Mouse (Mus musculus) telencephalon, adult 2 months (tissue): Measurements from ENCODE around the gene Odaph.
A peak's percentile ranks its signal among the peaks of the same experiment; 100 is the strongest.
"Not testable (repeated sequence)": the region's sequence is repeated elsewhere in the genome, so short reads cannot be mapped to it uniquely, and the experiment has no call there.

ENCODE experiments used
- DNase-seq: peaks from one replicate; pipeline ENCODE4 v3.0.0-alpha.2; 2011; ENCODE audit warnings: low read depth, low spot score

Gene Odaph

GRCm38 (mm10) chr5:91987236-91987635, at the start of gene Odaph:
TSS of gene Odaph (plus strand) at chr5:91987475.
- DNase-seq: no peak

- not testable (repeated sequence) for DNase-seq
Measured at GRCm38 (mm10) chr5:91945609-91946008, 41.7 kb upstream of the Odaph start.

DNA sequence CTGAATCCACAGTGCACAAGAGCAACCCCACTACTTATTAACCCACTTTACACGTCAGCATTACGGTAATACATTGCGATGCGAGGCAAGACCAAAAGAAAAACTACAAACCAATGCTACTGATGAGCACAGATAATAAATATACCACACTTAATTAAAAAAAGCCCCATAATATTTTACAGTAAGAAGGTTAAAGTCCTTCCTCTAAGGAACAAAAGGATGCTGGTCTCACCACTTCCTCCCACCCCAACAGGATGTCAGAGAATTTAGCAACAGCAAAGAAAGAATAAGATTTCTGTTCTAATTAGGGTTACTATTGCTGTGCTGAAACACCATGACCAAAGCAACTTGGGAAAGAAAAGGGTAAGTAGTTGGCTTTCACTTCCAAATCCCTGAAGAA, 40.3 kb upstream of the Odaph start:
- no peak for DNase-seq

GRCm38 (mm10) chr5:91949441-91949840, 37.8 kb upstream of the Odaph start:
- no peak for DNase-seq

- DNase-seq: no peak
Measured at GRCm38 (mm10) chr5:91951404-91951803, 35.9 kb upstream of the Odaph start.

DNA sequence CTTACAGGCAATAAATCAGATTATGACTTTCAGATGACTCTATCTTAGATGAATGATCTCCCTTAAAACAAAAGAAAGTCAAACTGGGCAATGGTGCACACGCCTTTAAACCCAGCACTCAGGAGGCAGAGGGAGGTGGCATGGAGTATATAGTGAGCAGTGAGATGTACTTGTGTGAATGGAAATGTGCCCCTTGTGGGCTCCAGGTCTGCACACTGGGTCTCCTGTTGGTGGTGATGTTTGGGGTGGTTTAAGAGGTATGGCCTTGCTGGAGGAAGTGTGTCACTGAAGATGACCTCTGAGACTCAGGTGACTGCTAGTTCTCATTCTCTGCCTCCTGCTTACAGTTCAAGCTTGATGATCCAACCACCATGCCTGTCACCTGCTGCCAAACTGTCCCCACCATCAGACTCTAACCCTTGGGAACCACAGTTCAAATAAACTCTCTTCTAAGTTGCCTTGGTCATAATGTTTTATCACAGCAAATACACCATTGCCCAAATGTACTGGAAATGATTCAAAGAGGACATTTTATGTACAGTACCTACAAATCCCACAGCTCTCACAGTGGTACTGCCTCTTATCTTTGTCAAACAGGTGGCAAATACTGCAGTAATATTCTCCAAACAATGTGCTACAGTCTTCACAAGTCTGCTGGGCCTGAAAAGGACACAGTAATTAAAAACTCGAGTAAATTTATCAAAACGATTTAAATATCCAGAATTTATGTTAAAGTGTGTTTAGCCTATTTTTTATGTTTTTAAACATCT, 30.1 kb upstream of the Odaph start:
- no peak for DNase-seq

- DNase-seq: no peak
Measured at GRCm38 (mm10) chr5:91959096-91959495, 28.2 kb upstream of the Odaph start.

DNA sequence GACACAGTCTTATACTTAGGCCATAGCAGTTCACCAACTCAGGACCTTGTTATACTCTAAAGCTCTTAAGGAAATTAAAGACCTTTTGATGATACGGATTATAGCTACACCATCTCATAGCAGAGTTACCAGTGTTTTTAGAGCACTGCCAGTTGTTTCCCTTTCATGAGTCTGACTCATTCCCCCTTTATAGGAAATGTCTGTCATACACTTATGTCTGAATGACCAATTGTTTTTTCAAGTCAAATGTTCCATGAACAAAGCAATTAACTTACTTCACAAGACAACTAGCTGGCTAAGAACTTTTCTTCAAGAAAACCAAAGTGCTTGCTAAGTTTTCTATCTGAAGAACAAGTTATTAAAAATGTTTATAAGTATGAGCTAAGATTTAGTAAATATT, 27.3 kb upstream of the Odaph start:
- no peak for DNase-seq

DNA sequence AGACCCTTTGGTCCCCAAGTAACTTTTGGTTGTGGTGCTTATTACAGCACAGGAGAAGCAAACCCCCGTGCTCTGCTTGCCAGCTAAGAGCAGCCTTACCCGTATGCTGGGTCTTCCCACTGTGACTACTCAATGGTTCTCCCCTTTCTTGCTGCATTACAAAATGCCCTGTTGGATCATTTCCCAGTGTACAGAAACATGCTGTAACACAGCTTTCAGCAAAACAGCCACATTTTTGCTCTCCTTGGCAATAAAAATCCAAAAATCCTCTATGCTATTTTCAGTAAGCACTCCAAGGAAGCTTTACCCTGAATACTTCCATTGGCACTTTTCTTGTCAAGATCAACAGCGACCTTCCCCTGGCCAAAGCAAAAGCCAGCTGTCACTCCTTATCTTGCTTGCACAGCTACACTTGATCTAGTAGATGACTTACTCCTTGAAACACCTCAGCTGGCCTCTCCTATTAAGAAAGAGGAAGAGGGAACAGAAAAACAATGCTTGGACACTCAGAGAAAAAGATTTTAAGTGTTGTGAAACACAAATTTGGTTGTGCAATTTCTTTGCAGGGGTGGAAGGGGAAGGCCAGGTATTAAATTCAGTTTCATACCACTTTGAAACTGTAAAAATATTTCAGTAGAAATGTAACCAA, 26.5 kb upstream of the Odaph start:
- DNase-seq: no peak

DNA sequence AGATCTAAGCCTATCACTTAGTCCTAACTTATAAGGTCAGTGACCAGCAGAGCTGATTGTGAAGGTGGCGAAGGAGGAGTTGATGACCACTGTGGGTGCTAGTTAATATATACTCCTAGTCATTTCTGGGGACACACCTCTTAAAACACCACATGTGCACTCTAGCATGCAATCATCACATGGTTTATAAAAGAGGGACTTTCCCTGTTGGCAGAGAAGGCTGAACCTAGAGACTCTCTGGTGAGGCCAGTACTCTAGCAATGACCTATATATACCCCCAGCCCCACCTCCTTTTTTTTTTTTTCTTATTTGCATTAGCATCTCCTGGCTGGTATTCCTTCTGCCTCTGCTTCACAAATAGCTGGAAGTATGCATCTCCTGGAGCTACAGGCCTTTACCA, 25.9 kb upstream of the Odaph start:
- no peak for DNase-seq

DNA sequence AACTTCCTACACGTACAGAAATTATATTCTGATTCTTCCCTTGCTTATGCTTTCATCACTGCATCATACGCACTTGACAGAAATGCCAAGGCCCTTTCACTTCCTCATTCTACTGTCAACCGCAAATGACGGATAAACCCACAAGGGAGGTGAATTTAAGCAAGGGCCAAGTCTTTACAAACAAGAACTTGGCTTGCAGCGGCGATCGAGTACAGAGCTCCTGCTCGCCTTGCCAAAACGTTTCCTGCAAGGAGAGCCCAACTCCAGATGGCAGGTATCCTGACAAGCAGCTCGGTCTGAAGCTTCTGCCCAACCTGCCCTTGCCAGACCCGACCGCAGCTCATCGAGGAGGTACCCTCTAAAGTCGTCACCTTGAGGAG, 25.0 kb upstream of the Odaph start:
- DNase-seq: no peak

DNA sequence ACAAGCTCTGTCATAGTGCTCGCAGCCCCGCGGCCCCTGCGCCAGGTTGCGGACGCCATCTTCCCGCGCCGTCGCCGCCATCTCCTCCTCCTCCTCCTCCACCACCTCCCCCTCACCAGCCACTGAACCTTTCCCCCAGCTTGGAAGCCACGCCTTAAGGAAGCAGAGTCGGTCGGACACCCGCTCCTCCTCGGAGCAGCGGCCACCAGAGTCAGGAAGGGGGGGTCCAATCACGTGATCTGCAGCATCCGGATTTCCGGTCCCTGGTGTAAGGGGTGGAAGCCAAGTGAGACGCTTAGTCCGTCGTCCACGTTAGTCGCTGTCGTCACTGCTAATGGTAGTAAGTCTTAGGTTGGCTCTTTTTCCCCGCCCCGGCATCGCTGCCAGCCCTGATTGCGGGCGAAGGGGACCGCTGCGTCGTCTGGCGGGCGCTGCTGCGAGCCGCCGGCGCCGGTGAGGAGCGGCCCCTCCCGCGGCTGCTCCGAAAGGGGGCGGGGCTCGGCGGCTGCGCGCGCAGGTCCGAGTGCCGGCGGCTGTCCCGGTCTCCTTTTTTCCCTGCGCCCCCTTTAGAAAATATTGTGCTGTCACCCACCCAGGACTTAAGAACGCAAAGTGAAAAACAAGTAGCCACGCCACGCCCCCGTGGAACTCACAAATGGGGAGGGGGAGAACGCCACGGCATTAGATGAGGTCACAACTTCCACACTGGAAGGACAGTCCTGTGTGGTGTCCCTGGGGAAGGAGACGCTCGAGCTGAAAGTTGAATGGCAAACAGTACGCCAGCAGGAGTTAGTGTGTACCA, 24.4 kb upstream of the Odaph start, which contains the start of gene Rchy1:
Rchy1 (minus strand) TSS at position 430 of the 802 bp plus-strand sequence.
- peak; percentile 95 for DNase-seq

DNA sequence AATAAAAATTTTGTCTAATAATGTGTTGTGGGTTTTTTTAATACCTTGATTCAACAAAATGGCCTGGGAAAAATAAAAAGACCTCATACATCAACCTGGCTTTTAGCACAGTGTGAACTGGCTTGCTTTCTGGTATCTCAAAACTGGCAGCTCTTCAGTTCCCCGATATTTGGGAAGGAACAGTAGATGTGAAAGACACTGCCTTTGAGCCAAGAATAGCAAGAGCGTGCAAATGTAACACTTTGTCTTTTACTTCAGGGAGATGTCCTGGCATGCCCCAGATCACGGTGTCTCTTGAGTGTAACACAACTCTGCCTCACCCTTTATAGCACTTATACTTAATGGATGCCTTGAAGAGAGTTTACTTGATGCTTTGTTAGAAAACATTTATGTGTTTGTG, 15.2 kb upstream of the Odaph start:
- DNase-seq: no peak

- no peak for DNase-seq
Measured at GRCm38 (mm10) chr5:91974002-91974401, 13.3 kb upstream of the Odaph start.

GRCm38 (mm10) chr5:91975758-91976157, 11.5 kb upstream of the Odaph start:
- no peak for DNase-seq

DNA sequence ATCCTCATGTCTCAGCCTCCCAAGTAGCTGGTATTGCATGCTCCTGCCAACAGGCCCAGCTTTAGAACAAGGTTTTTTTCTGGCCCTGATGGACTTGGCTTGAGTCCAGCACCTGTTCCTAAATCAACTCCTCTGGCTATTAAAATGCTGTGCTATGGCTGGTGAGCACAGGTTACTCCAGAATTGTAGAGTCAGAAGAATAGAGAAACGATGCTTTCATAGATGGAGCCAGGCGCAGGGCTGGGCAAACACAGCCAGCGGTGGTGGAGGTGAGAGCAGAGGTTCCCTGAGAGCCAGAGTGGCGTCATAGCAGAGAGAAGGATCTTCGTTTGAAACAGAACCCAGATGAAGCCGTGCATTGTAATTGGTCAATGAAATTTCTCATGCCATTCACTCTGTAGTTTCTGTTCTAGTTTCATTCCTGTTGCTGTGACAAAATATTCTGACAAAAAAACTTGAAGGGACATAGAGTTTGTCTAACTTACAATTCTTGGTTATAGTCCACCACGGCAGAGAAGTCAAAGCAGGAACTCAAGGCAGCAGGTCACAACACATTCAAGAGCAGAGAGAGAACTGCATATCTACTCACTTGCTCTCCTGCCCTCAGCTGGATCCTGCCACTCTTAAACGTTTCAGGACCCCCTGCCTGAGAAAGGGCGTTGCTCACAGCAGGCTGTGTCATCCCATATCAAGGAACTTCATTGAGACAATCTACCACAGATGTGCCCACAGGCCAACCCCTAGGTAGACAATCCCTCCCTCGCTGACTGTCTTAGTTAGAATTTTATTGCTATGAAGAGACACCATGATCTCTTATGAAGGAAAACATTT, 10.5 kb upstream of the Odaph start:
- no peak for DNase-seq

DNA sequence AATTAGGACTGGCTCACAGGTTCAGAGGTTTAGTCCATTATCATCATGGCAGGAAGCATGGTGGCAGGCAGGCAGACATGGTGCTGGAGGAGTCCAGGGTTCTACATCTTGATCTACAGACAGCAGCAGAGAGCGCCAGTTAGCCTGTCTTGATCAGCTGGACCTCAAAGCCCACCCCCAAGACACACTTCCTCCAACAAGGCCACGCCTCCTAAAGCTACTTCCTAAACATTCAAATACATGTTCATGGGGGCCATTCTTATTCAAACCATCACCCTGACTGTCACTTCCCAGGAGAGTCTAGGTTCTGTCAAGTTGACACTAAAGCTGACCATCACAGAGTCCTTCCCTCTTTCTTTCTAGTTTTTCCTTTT, 9.9 kb upstream of the Odaph start:
- DNase-seq: no peak

- DNase-seq: no peak
Measured at GRCm38 (mm10) chr5:91981176-91981840, 6.0 kb upstream of the Odaph start.

- no peak for DNase-seq
Measured at GRCm38 (mm10) chr5:91983490-91983889, 3.8 kb upstream of the Odaph start.

- DNase-seq: no peak
Measured at GRCm38 (mm10) chr5:91985721-91986120, 1.6 kb upstream of the Odaph start.

DNA sequence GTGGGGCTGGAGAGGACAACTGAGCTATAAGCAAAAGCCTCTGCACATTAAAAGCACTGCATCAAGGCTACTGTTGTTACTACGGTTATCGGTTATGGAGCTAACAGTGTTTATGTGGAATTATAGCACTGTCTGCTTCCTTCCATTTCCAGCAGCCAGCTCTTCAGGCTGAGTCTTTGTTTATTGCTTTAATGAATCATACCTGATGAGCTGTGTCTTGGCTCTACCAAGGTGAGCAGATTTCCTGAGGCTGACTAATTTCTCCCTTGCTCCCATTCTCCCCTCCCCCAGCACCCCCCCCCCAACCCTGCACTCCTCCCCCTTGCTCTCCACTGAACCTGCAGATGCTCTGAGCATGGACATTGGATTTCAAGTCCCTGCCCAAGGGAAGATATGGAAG, 524 bp downstream of the Odaph start:
- no peak for DNase-seq
